Mouse (Mus musculus) lung, embryonic 16.5 days (tissue): Measurements from ENCODE around the gene Pten. TPM values are rescaled to one million over a fixed set of nuclear protein-coding genes. Genes with fewer than 3 reads are reported as not detected.

Experiments used
- ATAC-seq: fragments of 200-750 bp; cut with Nextera tagmentation; 2 replicates; pipeline ENCODE4 v1.8.0; 2017; ENCODE audit warnings: low read depth, mild to moderate bottlenecking, moderate library complexity
- H3K27ac ChIP-seq: fragments of 300-500 bp; sonication (generic); 2 replicates; pipeline ENCODE4 v1.5.1; 2014; ENCODE audit warnings: mild to moderate bottlenecking, control low read depth, low read length
- H3K27me3 ChIP-seq: fragments of 300-500 bp; sonication (generic); 2 replicates; pipeline ENCODE4 v1.6.1; 2014; ENCODE audit warnings: low read depth, low read length, mixed read lengths; ENCODE audit not compliant: control insufficient read depth, insufficient read depth
- H3K36me3 ChIP-seq: fragments of 300-500 bp; sonication (generic); 2 replicates; pipeline ENCODE4 v1.6.1; 2014; ENCODE audit warnings: low read length; ENCODE audit not compliant: control insufficient read depth, insufficient read depth
- H3K4me1 ChIP-seq: fragments of 300-500 bp; sonication (generic); replicated peaks from 2 replicates; pipeline ENCODE4 v1.6.1; 2014; ENCODE audit warnings: low read length, mixed read lengths; ENCODE audit not compliant: control insufficient read depth, insufficient read depth
- H3K4me2 ChIP-seq: fragments of 300-500 bp; sonication (generic); 2 replicates; pipeline ENCODE4 v1.6.1; 2014; ENCODE audit warnings: low read depth, low read length, control low read depth
- H3K4me3 ChIP-seq: fragments of 300-500 bp; sonication (generic); 2 replicates; pipeline ENCODE4 v1.5.1; 2014; ENCODE audit warnings: mild to moderate bottlenecking, low read length, control low read depth
- H3K9ac ChIP-seq: fragments of 300-500 bp; sonication (generic); 2 replicates; pipeline ENCODE4 v1.6.1; 2014; ENCODE audit warnings: low read length, control low read depth
- H3K9me3 ChIP-seq: fragments of 300-500 bp; sonication (generic); 2 replicates; pipeline ENCODE4 v1.6.1; 2016; ENCODE audit warnings: low read length; ENCODE audit not compliant: control insufficient read depth
- WGBS: fragments of 180-500 bp; shearing (Covaris S2); extraction: QIAGEN DNeasy Blood & Tissue Kit; methylation state at CpG from one replicate; pipeline ENCODE4 v1.1.7; 2014; 5-methylcytosine and 5-hydroxymethylcytosine counted together
- polyA plus RNA-seq: library from polyadenylated mRNA; unstranded; fragments of >200 nt; fragmentation: Nextera tagmentation; extraction: Ambion mirVana; gene quantifications from 2 replicates; pipeline ENCODE4 v1.2.1, GENCODE M21; 2015

Gene Pten
- polyA plus RNA-seq, 1 experiment from 2014 or later = 9.5 TPM

DNA sequence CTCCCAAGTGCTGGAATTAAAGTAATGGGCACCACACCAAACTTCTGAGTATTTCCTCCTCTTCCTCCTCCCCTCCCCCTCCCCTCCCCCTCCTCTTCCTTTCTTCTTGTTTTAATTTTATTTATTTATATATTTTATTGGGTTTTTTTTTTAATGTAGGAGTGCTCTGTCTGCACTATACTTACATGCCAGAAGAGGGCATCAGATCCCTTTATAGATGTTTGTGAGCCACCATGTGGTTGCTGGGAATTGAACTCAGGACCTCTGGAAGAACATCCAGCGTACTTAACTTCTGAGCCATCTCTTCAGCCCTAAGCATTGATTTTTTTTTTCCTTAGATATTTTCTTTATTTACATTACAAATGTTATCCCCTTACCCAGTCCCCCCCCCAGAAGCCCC, 37.0 kb upstream of the Pten start:
- ATAC-seq = no peak
- Histone ChIP-seq H3K36me3 (no peaks in the 10 kb centered on the region), H3K27me3 (no peaks in the 10 kb centered on the region), H3K9me3 (0 out of 2 replicates have a peak, but pooled peaks cover 2% of the 10 kb centered on the region), H3K4me1 (no peaks in the 10 kb centered on the region), H3K9ac (no peak overlapping the region), H3K4me2 (no peak overlapping the region), H3K4me3 (no peak overlapping the region), H3K27ac (no peak overlapping the region)
- WGBS = 90% methylated on average over 1 of the region's 1 CpGs

DNA sequence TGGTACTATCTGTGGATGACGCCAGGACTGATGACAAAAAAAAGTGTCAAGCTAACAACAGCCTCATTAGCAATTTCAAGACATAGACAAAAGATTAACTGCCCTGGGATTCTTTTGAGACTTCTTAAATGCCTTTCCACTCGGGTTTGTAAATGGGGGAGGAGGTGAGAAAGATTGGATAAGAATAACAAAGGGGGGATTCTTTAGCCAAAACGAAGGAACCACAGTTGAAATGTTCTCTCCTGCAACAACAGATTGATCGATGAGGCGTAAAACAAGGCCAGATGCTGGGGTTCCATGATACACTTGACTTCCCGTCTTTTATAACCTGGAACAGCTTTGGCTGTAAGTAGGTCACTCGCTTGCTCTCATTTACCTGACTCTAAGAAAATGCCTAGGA, 33.5 kb upstream of the Pten start:
- 44% methylated on average over 7 of the region's 7 CpGs for WGBS
- no peak for ATAC-seq
- 0 out of 2 replicates have a peak, but pooled peaks cover 2% of the 10 kb centered on the region for H3K9me3 ChIP-seq
- no peak overlapping the region for H3K27ac ChIP-seq
- no peak overlapping the region for H3K9ac ChIP-seq
- no peak overlapping the region for H3K4me3 ChIP-seq
- peaks cover 3% of the 10 kb centered on the region; the same call in 1 of the 2 replicates for H3K4me1 ChIP-seq
- no peak overlapping the region for H3K4me2 ChIP-seq
- H3K27me3 ChIP-seq = peaks cover 13% of the 10 kb centered on the region
- no peaks in the 10 kb centered on the region for H3K36me3 ChIP-seq

DNA sequence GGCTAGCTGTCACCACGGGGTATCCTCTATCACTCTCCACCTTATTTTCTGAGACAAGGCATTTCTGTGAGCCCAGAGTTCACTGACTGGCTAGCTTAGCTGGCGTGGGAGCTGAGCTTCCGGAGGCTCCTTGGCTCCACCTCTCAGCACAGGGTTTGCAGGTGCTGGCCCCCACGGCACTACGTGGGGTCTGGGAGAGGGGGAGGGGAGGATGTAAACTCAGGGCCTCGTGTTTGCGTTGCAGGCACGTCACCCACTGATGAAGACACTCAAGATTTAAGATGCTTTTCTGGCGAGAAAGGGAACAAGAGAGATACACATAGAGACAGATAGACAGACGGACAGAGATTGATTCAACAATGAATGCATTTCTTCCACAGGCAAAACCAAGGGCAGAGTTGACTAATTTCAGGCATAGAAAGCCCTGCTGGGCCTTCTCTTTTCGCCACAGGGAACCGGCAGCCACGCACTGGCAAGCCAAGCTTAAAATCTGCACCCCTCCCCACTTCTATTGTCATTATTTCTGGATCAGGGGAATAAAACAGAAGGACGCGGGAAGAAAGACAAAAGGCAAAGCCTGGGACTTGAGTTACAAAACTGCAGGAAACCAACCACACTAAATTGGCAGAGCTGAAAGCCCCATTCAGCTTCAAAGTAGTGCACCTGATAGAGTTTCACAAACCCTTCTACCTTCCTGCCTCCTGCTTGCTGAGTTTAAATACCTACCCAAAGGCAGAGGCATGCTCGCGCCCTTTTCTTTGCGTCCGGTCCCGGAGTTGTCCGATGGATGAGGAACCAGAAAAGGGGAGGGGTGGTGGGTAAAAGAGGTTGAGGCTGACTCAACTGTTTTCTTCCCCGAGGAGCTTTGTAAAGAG, 30.6 kb upstream of the Pten start:
- Histone ChIP-seq H3K9ac (no peak overlapping the region), H3K36me3 (no peaks in the 10 kb centered on the region), H3K27me3 (peaks cover 13% of the 10 kb centered on the region), H3K4me2 (peak overlapping the region; percentile 24; the same call in 1 of the 2 replicates), H3K27ac (no peak overlapping the region), H3K4me1 (peaks cover 3% of the 10 kb centered on the region; the same call in 1 of the 2 replicates), H3K9me3 (no peaks in the 10 kb centered on the region), H3K4me3 (no peak overlapping the region)
- no peak for ATAC-seq
- WGBS = 10% methylated on average over 22 of the region's 22 CpGs

DNA sequence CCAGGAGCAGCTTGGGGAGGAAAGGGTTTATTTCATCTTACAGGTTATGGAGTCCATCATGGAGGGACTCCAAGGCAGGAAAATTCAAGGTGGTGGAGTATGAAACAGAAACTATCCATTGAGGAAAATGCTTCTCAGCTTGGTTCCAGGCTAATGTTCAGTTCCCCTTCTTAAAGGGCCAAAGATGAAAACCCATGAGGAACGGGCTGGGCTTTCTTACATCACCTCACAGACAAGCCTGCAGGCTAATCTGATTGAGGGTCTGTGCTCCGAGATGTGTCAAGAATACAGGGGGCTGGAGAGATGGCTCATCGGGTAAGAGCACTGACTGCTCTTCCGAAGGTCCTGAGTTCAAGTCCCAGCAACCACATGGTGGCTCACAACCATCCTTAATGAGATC, 27.5 kb upstream of the Pten start:
- H3K27me3 ChIP-seq = peaks cover 13% of the 10 kb centered on the region
- no peak overlapping the region for H3K4me3 ChIP-seq
- no peaks in the 10 kb centered on the region for H3K36me3 ChIP-seq
- peaks cover 3% of the 10 kb centered on the region; the same call in 1 of the 2 replicates for H3K4me1 ChIP-seq
- H3K4me2 ChIP-seq = no peak overlapping the region
- 81% methylated on average over 4 of the region's 4 CpGs for WGBS
- no peak for ATAC-seq
- no peak overlapping the region for H3K27ac ChIP-seq
- no peaks in the 10 kb centered on the region for H3K9me3 ChIP-seq
- no peak overlapping the region for H3K9ac ChIP-seq

DNA sequence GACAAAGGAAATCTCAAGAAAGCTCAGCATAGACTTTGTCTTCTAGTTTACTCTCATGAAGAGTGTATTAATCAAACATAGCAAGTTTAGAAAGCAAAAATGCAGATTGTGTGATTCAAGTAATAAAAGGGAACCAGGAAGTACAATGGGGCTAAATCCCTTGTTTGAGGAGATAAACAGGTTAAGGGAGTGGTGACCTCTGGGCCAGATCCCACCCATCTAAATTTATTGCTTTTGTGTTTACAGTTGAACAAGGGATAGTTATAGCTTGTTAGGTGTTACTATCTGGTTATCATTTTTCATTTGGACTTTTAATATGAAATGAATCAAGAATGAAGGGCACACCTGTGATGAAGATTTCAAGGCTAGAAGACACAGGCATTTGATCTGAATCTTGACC, 24.4 kb upstream of the Pten start:
- H3K4me1 ChIP-seq = no peaks in the 10 kb centered on the region
- ATAC-seq = no peak
- no peaks in the 10 kb centered on the region for H3K9me3 ChIP-seq
- no peaks in the 10 kb centered on the region for H3K36me3 ChIP-seq
- no peak overlapping the region for H3K27ac ChIP-seq
- no peak overlapping the region for H3K4me2 ChIP-seq
- no peak overlapping the region for H3K4me3 ChIP-seq
- H3K27me3 ChIP-seq = no peaks in the 10 kb centered on the region
- no peak overlapping the region for H3K9ac ChIP-seq

DNA sequence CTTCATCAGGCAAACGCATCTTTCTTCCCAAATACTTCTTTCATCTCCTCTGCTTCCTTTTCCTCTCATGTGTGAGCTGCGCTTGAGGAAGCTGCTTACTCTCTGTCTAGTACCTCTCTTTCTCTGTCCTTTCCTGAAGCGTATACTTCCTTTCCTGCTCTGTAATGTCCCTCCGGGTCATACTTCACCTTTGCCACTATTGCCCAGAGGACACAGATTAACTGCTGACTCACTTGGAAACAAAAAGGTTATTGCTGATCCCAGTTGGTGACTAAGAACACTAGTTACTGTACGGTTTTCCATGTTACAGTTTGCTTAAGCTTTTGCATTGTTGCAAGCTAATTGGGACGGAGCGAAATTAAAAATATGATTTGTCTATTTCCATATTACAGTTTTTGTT, 19.5 kb upstream of the Pten start:
- Histone ChIP-seq H3K4me2 (no peak overlapping the region), H3K4me1 (no peaks in the 10 kb centered on the region), H3K4me3 (no peak overlapping the region), H3K27ac (no peak overlapping the region), H3K9ac (no peak overlapping the region), H3K9me3 (no peaks in the 10 kb centered on the region), H3K36me3 (no peaks in the 10 kb centered on the region), H3K27me3 (no peaks in the 10 kb centered on the region)
- no peak for ATAC-seq
- WGBS = 75% methylated on average over 7 of the region's 7 CpGs

DNA sequence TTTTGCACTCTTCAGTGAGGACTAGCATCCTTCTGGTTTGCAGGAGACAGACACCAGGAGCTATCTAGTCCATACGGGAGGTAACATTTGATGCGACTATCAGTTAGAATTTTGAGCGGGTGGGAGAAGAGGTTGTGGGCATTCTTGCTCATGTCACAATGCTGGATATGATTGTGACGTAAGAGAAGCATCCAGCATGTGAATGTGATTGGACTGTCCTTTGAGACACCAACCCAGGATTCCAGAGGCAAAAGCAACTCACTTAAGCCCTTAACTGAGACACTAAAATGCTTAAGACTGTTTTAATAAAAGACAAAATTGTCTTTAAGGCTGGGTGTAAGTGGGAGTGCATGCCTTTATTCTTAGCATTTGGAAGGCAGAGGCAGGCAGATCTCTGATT, 17.6 kb upstream of the Pten start, which contains the start of gene Atad1:
Atad1 (minus strand) TSS at position 101 of the 400 bp plus-strand sequence.
- Histone ChIP-seq H3K36me3 (no peaks in the 10 kb centered on the region), H3K9me3 (no peaks in the 10 kb centered on the region), H3K27me3 (no peaks in the 10 kb centered on the region), H3K4me3 (no peak within 1 kb of the TSS), H3K4me2 (no peak within 1 kb of the TSS), H3K4me1 (no peaks in the 10 kb centered on the region), H3K27ac (no peak within 1 kb of the TSS), H3K9ac (no peak within 1 kb of the TSS)
- ATAC-seq = no peak
- WGBS = 93% methylated on average over 4 of the region's 4 CpGs

DNA sequence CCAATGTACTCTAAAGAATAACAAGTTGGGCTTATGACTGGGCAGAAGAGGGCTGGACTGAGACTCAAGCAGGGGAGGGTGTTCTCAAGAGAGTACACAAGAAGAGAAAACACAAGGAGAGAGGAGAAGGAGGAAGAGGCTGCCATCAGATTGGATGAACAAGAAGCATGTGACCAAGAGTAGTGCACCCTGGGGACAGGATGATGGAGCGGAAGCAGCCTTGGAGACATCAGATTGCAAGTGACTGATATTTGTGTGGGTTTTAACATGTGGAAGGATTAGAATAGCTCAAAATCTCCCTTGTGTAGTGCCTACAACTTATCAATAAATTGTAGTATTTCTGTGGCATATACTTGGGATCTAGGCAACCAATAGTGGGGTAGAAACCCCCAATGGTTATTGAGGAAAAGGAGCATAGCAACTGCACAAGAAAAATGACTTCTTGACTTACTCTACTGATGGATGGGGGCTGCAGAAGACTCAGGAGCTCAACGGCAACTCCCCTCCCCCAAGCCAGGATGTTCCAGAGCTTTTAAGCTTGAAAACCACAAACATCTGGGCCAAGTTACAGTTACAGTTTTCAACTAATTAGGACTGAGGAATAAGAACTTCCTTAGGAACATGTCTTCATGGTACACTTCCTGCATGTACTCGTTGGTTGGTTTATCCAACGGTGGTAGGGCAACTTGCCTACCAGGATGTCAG, 16.5 kb upstream of the Pten start:
- Histone ChIP-seq H3K4me3 (no peak overlapping the region), H3K4me1 (no peaks in the 10 kb centered on the region), H3K36me3 (no peaks in the 10 kb centered on the region), H3K9ac (no peak overlapping the region), H3K27ac (no peak overlapping the region), H3K27me3 (no peaks in the 10 kb centered on the region), H3K9me3 (no peaks in the 10 kb centered on the region), H3K4me2 (no peak overlapping the region)
- 78% methylated on average over 4 of the region's 4 CpGs for WGBS
- ATAC-seq = no peak

DNA sequence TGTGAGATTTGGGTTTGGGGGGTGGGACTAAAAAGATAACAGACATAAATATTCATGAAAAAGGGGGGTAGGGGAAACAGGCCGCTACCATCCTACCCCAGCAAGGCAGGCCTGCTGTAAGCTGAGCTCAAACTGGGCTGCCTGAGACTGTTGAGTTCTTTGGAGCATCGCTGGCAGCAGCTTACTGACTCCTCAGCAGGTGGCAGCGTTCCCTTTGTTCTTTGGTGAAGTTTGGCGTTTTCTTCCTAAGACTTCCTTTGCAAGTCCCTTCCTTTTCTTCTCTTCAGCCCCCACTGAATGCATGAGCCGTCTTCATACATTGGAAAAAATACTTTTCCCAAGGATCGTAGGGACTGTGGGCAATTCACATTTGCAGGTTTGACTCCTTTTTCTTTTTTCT, 7.9 kb upstream of the Pten start:
- Histone ChIP-seq H3K27ac (no peak overlapping the region), H3K4me1 (no peaks in the 10 kb centered on the region), H3K27me3 (peaks cover 2% of the 10 kb centered on the region; the same call in 1 of the 2 replicates), H3K4me2 (no peak overlapping the region), H3K9me3 (no peaks in the 10 kb centered on the region), H3K9ac (no peak overlapping the region), H3K36me3 (no peaks in the 10 kb centered on the region), H3K4me3 (no peak overlapping the region)
- whole genome bisulfite sequencing = 24% methylated on average over 6 of the region's 6 CpGs
- ATAC-seq = no peak
